24 mouse cellular contexts compared by ENCODE assay signal in genomic region chr1:172304443-172304842, GRCm38 (mm10). TPM values are rescaled to one million over a fixed set of nuclear protein-coding genes. Genes with fewer than 3 reads are reported as not detected.
DNase-seq lines count a peak whose midpoint lies in the region; ATAC-seq and TF ChIP-seq lines count a peak whose summit lies in the region.
"Had no signal": no experiment of that assay in that cellular context is flagged by ENCODE, and none has a peak within 500 bp of the region (broad histone marks: within the 10 kb centered on the region; RNA-seq: fewer than 3 reads in every experiment).

No protein-coding gene starts in this region.

- H3K27me3 ChIP-seq in liver, embryonic 12.5 days (replicated peaks) = peaks cover 62% of the 10 kb centered on the region
- H3K27me3 ChIP-seq in intestine, postnatal 0 days (replicated peaks; ENCODE audit: control insufficient read depth, insufficient read depth, low read length) = no peaks in the 10 kb centered on the region
- H3K27me3 ChIP-seq: embryonic facial prominence, embryonic 13.5 days; heart, embryonic 13.5 days; neural tube, embryonic 12.5 days had no signal

- no peak overlapping the region for H3K9ac ChIP-seq in liver, embryonic 12.5 days
- no peak overlapping the region for H3K9ac ChIP-seq in intestine, postnatal 0 days (ENCODE audit: low read depth, low read length)
- H3K9ac ChIP-seq: embryonic facial prominence, embryonic 13.5 days; forebrain, postnatal 0 days; heart, embryonic 13.5 days; hindbrain, embryonic 14.5 days; neural tube, embryonic 12.5 days had no signal

- WGBS in liver, embryonic 12.5 days (ENCODE audit: insufficient replicate concordance) = 16% methylated on average over 6 of the region's 6 CpGs
- WGBS in intestine, postnatal 0 days = 53% methylated on average over 6 of the region's 6 CpGs

- peak; percentile 57 for ATAC-seq in common myeloid progenitor, adult 5-6 weeks (replicated peaks; ENCODE audit: low read depth, poor library complexity, severe bottlenecking)
- peak; percentile 82 for ATAC-seq in liver, embryonic 12.5 days
- ATAC-seq in megakaryocyte-erythroid progenitor cell, adult 5-6 weeks (replicated peaks; ENCODE audit: low FRiP score, low TSS enrichment, poor library complexity, severe bottlenecking) = peak; percentile 85
- ATAC-seq in intestine, postnatal 0 days = no peak
- ATAC-seq: forebrain, postnatal 0 days had no signal

- peak; percentile 29 for DNase-seq in right cerebral cortex, postnatal 25 days
- DNase-seq in right cerebral cortex, postnatal 14 days = no peak
- DNase-seq in kidney, adult 9 months = no peak
- no peak for DNase-seq in yolk sac, embryonic 10.5 days (ENCODE audit: low spot score)
- DNase-seq: cerebellum, adult 9-10 months; forebrain, postnatal 0 days; gastrocnemius, postnatal 36 days; lung, adult 2 months; lung, postnatal 36 days; thymus, adult 18-20 months had no signal

- no peak overlapping the region for H3K27ac ChIP-seq in liver, embryonic 12.5 days
- H3K27ac ChIP-seq in intestine, postnatal 0 days (ENCODE audit: low read depth, low read length) = no peak overlapping the region
- H3K27ac ChIP-seq: embryonic facial prominence, embryonic 13.5 days; heart, embryonic 13.5 days; hindbrain, embryonic 14.5 days; neural tube, embryonic 12.5 days had no signal

- no peak overlapping the region for H3K4me3 ChIP-seq in liver, embryonic 12.5 days
- H3K4me3 ChIP-seq in intestine, postnatal 0 days (ENCODE audit: low read depth, low read length) = no peak overlapping the region
- H3K4me3 ChIP-seq: embryonic facial prominence, embryonic 13.5 days; heart, embryonic 13.5 days; neural tube, embryonic 12.5 days had no signal

- no peak for TF ChIP-seq CTCF in intestine, postnatal 0 days (IDR thresholded peaks at IDR 0.05; ENCODE audit: low read depth)

- H3K36me3 ChIP-seq in liver, embryonic 12.5 days = no peaks in the 10 kb centered on the region
- H3K36me3 ChIP-seq in intestine, postnatal 0 days (ENCODE audit: control insufficient read depth, insufficient read depth) = no peaks in the 10 kb centered on the region
- H3K36me3 ChIP-seq: embryonic facial prominence, embryonic 13.5 days; heart, embryonic 13.5 days; neural tube, embryonic 12.5 days had no signal

- no peaks in the 10 kb centered on the region for H3K9me3 ChIP-seq in liver, embryonic 12.5 days (replicated peaks)
- no peaks in the 10 kb centered on the region for H3K9me3 ChIP-seq in intestine, postnatal 0 days (ENCODE audit: control insufficient read depth)
- H3K9me3 ChIP-seq: embryonic facial prominence, embryonic 13.5 days; heart, embryonic 13.5 days; neural tube, embryonic 12.5 days had no signal

- H3K4me2 ChIP-seq in liver, embryonic 12.5 days = peak overlapping the region; percentile 47
- H3K4me2 ChIP-seq in intestine, postnatal 0 days (replicated peaks; ENCODE audit: low read depth) = no peak overlapping the region
- H3K4me2 ChIP-seq: embryonic facial prominence, embryonic 13.5 days; heart, embryonic 13.5 days; hindbrain, embryonic 14.5 days; midbrain, embryonic 11.5 days; neural tube, embryonic 12.5 days had no signal

- peaks cover 57% of the 10 kb centered on the region for H3K4me1 ChIP-seq in liver, embryonic 12.5 days
- H3K4me1 ChIP-seq in intestine, postnatal 0 days (replicated peaks; ENCODE audit: control insufficient read depth, insufficient read depth, low read length) = no peaks in the 10 kb centered on the region

RNA-seq across cellular contexts. Expression of gene Atp1a2, which starts 6.6 kb away (rescaled TPM):
- total RNA-seq in common myeloid progenitor, adult 5-6 weeks (2017) = not detected in 2 replicates
- polyA plus RNA-seq in liver, embryonic 12.5 days (2016; fragmentation: Nextera tagmentation; extraction: Ambion mirVana) = 0.24 and 0.36 TPM in 2 replicates
- total RNA-seq in megakaryocyte-erythroid progenitor cell, adult 5-6 weeks (2014; fragmentation: Nextera tagmentation) = not detected in 2 replicates
- not detected in 2 replicates for total RNA-seq in megakaryocyte-erythroid progenitor cell, adult 5-6 weeks (2017)
- 1.9 and 2.8 TPM in 2 replicates for polyA plus RNA-seq in intestine, postnatal 0 days (2015; fragmentation: Nextera tagmentation; extraction: Ambion mirVana)

RNA-seq across cellular contexts. Expression of gene Kcnj9, which starts 24.7 kb away (rescaled TPM):
- total RNA-seq in common myeloid progenitor, adult 5-6 weeks (2017) = not detected in 2 replicates
- not detected in 2 replicates for polyA plus RNA-seq in liver, embryonic 12.5 days (2016; fragmentation: Nextera tagmentation; extraction: Ambion mirVana)
- total RNA-seq in megakaryocyte-erythroid progenitor cell, adult 5-6 weeks (2014; fragmentation: Nextera tagmentation) = not detected in 2 replicates
- total RNA-seq in megakaryocyte-erythroid progenitor cell, adult 5-6 weeks (2017) = not detected in 2 replicates
- polyA plus RNA-seq in intestine, postnatal 0 days (2015; fragmentation: Nextera tagmentation; extraction: Ambion mirVana) = 0.05 TPM in 1 of 2 replicates, not detected in the other
- total RNA-seq: gastrocnemius, postnatal 36 days had no signal
- polyA plus RNA-seq: embryonic facial prominence, embryonic 13.5 days; heart, embryonic 13.5 days; intestine, embryonic 14.5 days; kidney, embryonic 16.5 days; limb, embryonic 11.5 days; lung, adult 2 months; small intestine, adult 2 months had no signal

RNA-seq across cellular contexts. Expression of gene Kcnj10, which starts 36.6 kb away (rescaled TPM):
- 0.27 and 0.39 TPM in 2 replicates for total RNA-seq in common myeloid progenitor, adult 5-6 weeks (2017)
- 0.02 and 0.07 TPM in 2 replicates for polyA plus RNA-seq in liver, embryonic 12.5 days (2016; fragmentation: Nextera tagmentation; extraction: Ambion mirVana)
- total RNA-seq in megakaryocyte-erythroid progenitor cell, adult 5-6 weeks (2014; fragmentation: Nextera tagmentation) = not detected in 2 replicates
- total RNA-seq in megakaryocyte-erythroid progenitor cell, adult 5-6 weeks (2017) = 0.15 and 0.75 TPM in 2 replicates
- polyA plus RNA-seq in intestine, postnatal 0 days (2015; fragmentation: Nextera tagmentation; extraction: Ambion mirVana) = 0.16 and 0.17 TPM in 2 replicates
- total RNA-seq: gastrocnemius, postnatal 36 days had no signal
- polyA plus RNA-seq: heart, embryonic 13.5 days had no signal

RNA-seq across cellular contexts. Expression of gene Igsf8, which starts 43.0 kb away (rescaled TPM):
- total RNA-seq in common myeloid progenitor, adult 5-6 weeks (2017) = 18.2 and 20.0 TPM in 2 replicates
- polyA plus RNA-seq in liver, embryonic 12.5 days (2016; fragmentation: Nextera tagmentation; extraction: Ambion mirVana) = 19.0 and 20.5 TPM in 2 replicates
- total RNA-seq in megakaryocyte-erythroid progenitor cell, adult 5-6 weeks (2014; fragmentation: Nextera tagmentation) = 9.3 and 23.6 TPM in 2 replicates
- 9.7 and 16.4 TPM in 2 replicates for total RNA-seq in megakaryocyte-erythroid progenitor cell, adult 5-6 weeks (2017)
- polyA plus RNA-seq in intestine, postnatal 0 days (2015; fragmentation: Nextera tagmentation; extraction: Ambion mirVana) = 17.7 and 17.8 TPM in 2 replicates

RNA-seq across cellular contexts. Expression of gene Atp1a4, which starts 46.2 kb away (rescaled TPM):
- not detected in 2 replicates for total RNA-seq in common myeloid progenitor, adult 5-6 weeks (2017)
- not detected in 2 replicates for polyA plus RNA-seq in liver, embryonic 12.5 days (2016; fragmentation: Nextera tagmentation; extraction: Ambion mirVana)
- not detected in 2 replicates for total RNA-seq in megakaryocyte-erythroid progenitor cell, adult 5-6 weeks (2014; fragmentation: Nextera tagmentation)
- not detected in 2 replicates for total RNA-seq in megakaryocyte-erythroid progenitor cell, adult 5-6 weeks (2017)
- polyA plus RNA-seq in intestine, postnatal 0 days (2015; fragmentation: Nextera tagmentation; extraction: Ambion mirVana) = not detected in 2 replicates
- total RNA-seq: forebrain, postnatal 0 days; heart, postnatal 25 days had no signal
- polyA plus RNA-seq: embryonic facial prominence, embryonic 13.5 days; forebrain, postnatal 0 days; intestine, embryonic 14.5 days; kidney, embryonic 16.5 days; limb, embryonic 11.5 days; midbrain, embryonic 11.5 days; neural tube, embryonic 12.5 days; small intestine, adult 2 months had no signal
